ENCODE assay signal across 13 mouse cellular contexts in the genomic region with DNA sequence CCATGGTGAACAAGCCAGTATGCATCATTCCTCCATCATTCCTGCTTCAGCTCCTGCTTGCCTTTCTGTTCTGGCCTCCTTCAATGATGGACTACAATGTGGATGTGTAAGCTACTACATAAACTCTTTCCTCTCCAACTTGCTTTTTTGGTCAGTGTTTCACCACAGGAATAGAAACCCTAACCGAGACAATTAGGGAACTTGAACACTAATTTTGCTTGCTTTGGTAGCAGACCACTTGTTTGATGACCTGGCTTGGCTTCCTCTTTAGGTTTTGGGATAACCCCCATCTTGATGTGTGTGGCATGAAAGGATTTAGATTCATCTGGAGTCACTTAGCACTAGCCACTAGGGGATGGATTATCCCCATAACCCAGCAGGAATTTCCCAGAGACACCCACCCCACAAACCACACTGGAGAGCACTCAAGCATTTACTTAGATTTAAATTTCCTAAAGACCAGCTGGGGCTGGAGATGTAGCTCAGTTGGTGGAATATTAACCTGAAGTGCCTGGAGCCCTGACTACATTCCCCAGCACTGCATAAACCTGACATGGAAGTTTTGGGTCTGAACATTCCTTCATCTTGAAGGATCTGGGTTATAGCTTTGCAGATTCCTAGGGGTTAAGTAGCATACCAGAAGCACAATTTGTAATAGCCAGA. TPM values are rescaled to one million over a fixed set of nuclear protein-coding genes. Genes with fewer than 3 reads are reported as not detected.
DNase-seq lines count a peak whose midpoint lies in the region; ATAC-seq and TF ChIP-seq lines count a peak whose summit lies in the region.
"Had no signal": no experiment of that assay in that cellular context is flagged by ENCODE, and none has a peak within 500 bp of the region (broad histone marks: within the 10 kb centered on the region; RNA-seq: fewer than 3 reads in every experiment).

No protein-coding gene starts in this region.

- 68% methylated on average over 1 of the region's 1 CpGs for WGBS in lung, postnatal 0 days
- 55% methylated on average over 1 of the region's 1 CpGs for WGBS in midbrain, embryonic 11.5 days
- 91% methylated on average over 1 of the region's 1 CpGs for WGBS in midbrain, embryonic 14.5 days

- no peaks in the 10 kb centered on the region for H3K9me3 ChIP-seq in lung, postnatal 0 days (ENCODE audit: low read length)
- no peaks in the 10 kb centered on the region for H3K9me3 ChIP-seq in midbrain, embryonic 11.5 days (ENCODE audit: control insufficient read depth, low read length)
- H3K9me3 ChIP-seq in midbrain, embryonic 14.5 days (ENCODE audit: control insufficient read depth, low read length): no peaks in the 10 kb centered on the region
- H3K9me3 ChIP-seq: forebrain, embryonic 10.5 days had no signal

- DNase-seq in lung, postnatal 0 days (ENCODE audit: low spot score): peak; percentile 66
- no peak for DNase-seq in lung, adult 18-20 months
- DNase-seq in hindlimb bud, embryonic 11.5 days (ENCODE audit: extremely low spot score, low read depth, low spot score): peak; percentile 35
- peak; percentile 55 for DNase-seq in kidney, postnatal 10 days
- DNase-seq in midbrain, embryonic 11.5 days (ENCODE audit: low spot score, missing footprints): no peak
- DNase-seq in midbrain, embryonic 14.5 days: no peak
- DNase-seq in spleen, postnatal 36 days (ENCODE audit: low spot score in 2 of 2): no peak
- no peak for DNase-seq in heart, postnatal 36 days
- DNase-seq: cerebellum, adult 9-11 months; right cerebral cortex, postnatal 14 days had no signal

- H3K9ac ChIP-seq in lung, postnatal 0 days (replicated peaks; ENCODE audit: low read depth): no peak overlapping the region
- H3K9ac ChIP-seq in midbrain, embryonic 11.5 days (ENCODE audit: low read length): no peak overlapping the region
- no peak overlapping the region for H3K9ac ChIP-seq in midbrain, embryonic 14.5 days (replicated peaks; ENCODE audit: low read length)
- H3K9ac ChIP-seq: liver, embryonic 14.5 days had no signal

- no peak overlapping the region for H3K4me2 ChIP-seq in lung, postnatal 0 days (replicated peaks; ENCODE audit: low read depth, low read length)
- no peak overlapping the region for H3K4me2 ChIP-seq in midbrain, embryonic 11.5 days
- H3K4me2 ChIP-seq in midbrain, embryonic 14.5 days (ENCODE audit: low read length): no peak overlapping the region

- no peak overlapping the region for H3K27ac ChIP-seq in lung, postnatal 0 days (ENCODE audit: low read length)
- no peak overlapping the region for H3K27ac ChIP-seq in midbrain, embryonic 11.5 days (ENCODE audit: low read depth, low read length)
- no peak overlapping the region for H3K27ac ChIP-seq in midbrain, embryonic 14.5 days (replicated peaks; ENCODE audit: low read depth, low read length)
- H3K27ac ChIP-seq: forebrain, embryonic 10.5 days; liver, embryonic 14.5 days had no signal

- peak; percentile 43 for ATAC-seq in lung, postnatal 0 days
- no peak for ATAC-seq in midbrain, embryonic 11.5 days (ENCODE audit: low FRiP score)
- ATAC-seq in midbrain, embryonic 14.5 days (ENCODE audit: low FRiP score, low TSS enrichment): no peak
- ATAC-seq: CD4-positive, CD25-positive, alpha-beta regulatory T cell, adult 4 months had no signal

- intact Hi-C loops in heart, postnatal 36 days (cut with DNase I): loop anchor here (2.0 to 5.0 kb wide), 2 partner anchors 34 to 77 kb away; no protein-coding TSS in a partner anchor

- H3K36me3 ChIP-seq in lung, postnatal 0 days (ENCODE audit: insufficient read depth, low read length): no peaks in the 10 kb centered on the region
- no peaks in the 10 kb centered on the region for H3K36me3 ChIP-seq in midbrain, embryonic 11.5 days (ENCODE audit: control insufficient read depth, insufficient read depth, low read length)
- no peaks in the 10 kb centered on the region for H3K36me3 ChIP-seq in midbrain, embryonic 14.5 days (ENCODE audit: control insufficient read depth, insufficient read depth, low read length)
- H3K36me3 ChIP-seq: forebrain, embryonic 10.5 days had no signal

- H3K27me3 ChIP-seq in lung, postnatal 0 days (replicated peaks; ENCODE audit: insufficient read depth, low read length): no peaks in the 10 kb centered on the region
- H3K27me3 ChIP-seq in midbrain, embryonic 11.5 days (ENCODE audit: control insufficient read depth, insufficient read depth, low read length): no peaks in the 10 kb centered on the region
- no peaks in the 10 kb centered on the region for H3K27me3 ChIP-seq in midbrain, embryonic 14.5 days (ENCODE audit: control insufficient read depth, insufficient read depth, low read length)

- TF ChIP-seq EP300 in lung, postnatal 0 days (IDR thresholded peaks at IDR 0.05): no peak; the same call in 1 of the 2 replicates

- H3K4me1 ChIP-seq in lung, postnatal 0 days (ENCODE audit: insufficient read depth, low read depth, low read length): peaks cover 13% of the 10 kb centered on the region; the same call in 1 of the 2 replicates
- peaks cover 9% of the 10 kb centered on the region for H3K4me1 ChIP-seq in midbrain, embryonic 11.5 days (ENCODE audit: control insufficient read depth, insufficient read depth, low read length)
- peaks cover 10% of the 10 kb centered on the region for H3K4me1 ChIP-seq in midbrain, embryonic 14.5 days (ENCODE audit: control insufficient read depth, insufficient read depth, low read length)

- H3K4me3 ChIP-seq in lung, postnatal 0 days (ENCODE audit: low read depth, low read length): no peak overlapping the region
- no peak overlapping the region for H3K4me3 ChIP-seq in midbrain, embryonic 11.5 days (ENCODE audit: low read depth, low read length)
- no peak overlapping the region for H3K4me3 ChIP-seq in midbrain, embryonic 14.5 days (replicated peaks; ENCODE audit: low read depth, low read length)
- H3K4me3 ChIP-seq: forebrain, embryonic 10.5 days had no signal

- TF ChIP-seq CTCF in lung, postnatal 0 days (IDR thresholded peaks at IDR 0.05): no peak

RNA-seq across cellular contexts. Expression of gene Agpat3, which starts 3.8 kb away (rescaled TPM):
- 119 and 129 TPM in 2 replicates for polyA plus RNA-seq in lung, postnatal 0 days (2015; fragmentation: Nextera tagmentation; extraction: Ambion mirVana)
- polyA plus RNA-seq in midbrain, embryonic 11.5 days (2014; fragmentation: Nextera tagmentation; extraction: Ambion mirVana): 37.8 and 46.3 TPM in 2 replicates
- 61.4 and 68.0 TPM in 2 replicates for polyA plus RNA-seq in midbrain, embryonic 14.5 days (2014; fragmentation: Nextera tagmentation; extraction: Ambion mirVana)
- total RNA-seq in heart, postnatal 36 days (2021): 100 to 1,000 TPM; 232 to 266 TPM

RNA-seq across cellular contexts. Expression of gene Rrp1, which starts 56.8 kb away (rescaled TPM):
- 171 and 175 TPM in 2 replicates for polyA plus RNA-seq in lung, postnatal 0 days (2015; fragmentation: Nextera tagmentation; extraction: Ambion mirVana)
- 223 and 244 TPM in 2 replicates for polyA plus RNA-seq in midbrain, embryonic 11.5 days (2014; fragmentation: Nextera tagmentation; extraction: Ambion mirVana)
- polyA plus RNA-seq in midbrain, embryonic 14.5 days (2014; fragmentation: Nextera tagmentation; extraction: Ambion mirVana): 305 and 353 TPM in 2 replicates
- 10 to 100 TPM; 93.6 to 97.2 TPM for total RNA-seq in heart, postnatal 36 days (2021)

Comparison
In these comparisons a context has a peak if more than half of its experiments do, and no peak if none do; other contexts are left out.
1. DNase-seq: peak in lung, postnatal 0 days (single experiment), hindlimb bud, embryonic 11.5 days (single experiment) and kidney, postnatal 10 days (single experiment); none in lung, adult 18-20 months (0 of 2), midbrain, embryonic 11.5 days (single experiment), midbrain, embryonic 14.5 days (single experiment), spleen, postnatal 36 days (0 of 2) and heart, postnatal 36 days (0 of 2).